Mouse (Mus musculus) neural tube, embryonic 12.5 days (tissue): ENCODE measurements around the gene Sema4b. TPM values are rescaled to one million over a fixed set of nuclear protein-coding genes. Genes with fewer than 3 reads are reported as not detected.

Experiments
- ATAC-seq: fragments of 200-750 bp; cut with Nextera tagmentation; 2 replicates; pipeline ENCODE4 v1.8.0; 2017; ENCODE audit warnings: low read depth, mild to moderate bottlenecking, moderate TSS enrichment, moderate library complexity; ENCODE audit not compliant: low FRiP score
- H3K27ac ChIP-seq: fragments of 300-500 bp; sonication (generic); 2 replicates; pipeline ENCODE4 v1.5.1; 2016
- H3K27me3 ChIP-seq: fragments of 300-500 bp; sonication (generic); replicated peaks from 2 replicates; pipeline ENCODE4 v1.6.1; 2016; ENCODE audit warnings: mild to moderate bottlenecking
- H3K36me3 ChIP-seq: fragments of 300-500 bp; sonication (generic); 2 replicates; pipeline ENCODE4 v1.6.1; 2016; ENCODE audit warnings: mild to moderate bottlenecking
- H3K4me1 ChIP-seq: fragments of 300-500 bp; sonication (generic); 2 replicates; pipeline ENCODE4 v1.6.1; 2016
- H3K4me2 ChIP-seq: fragments of 300-500 bp; sonication (generic); replicated peaks from 2 replicates; pipeline ENCODE4 v1.6.1; 2016; ENCODE audit warnings: mild to moderate bottlenecking
- H3K4me3 ChIP-seq: fragments of 300-500 bp; sonication (generic); 2 replicates; pipeline ENCODE4 v1.5.1; 2016
- H3K9ac ChIP-seq: fragments of 300-500 bp; sonication (generic); 2 replicates; pipeline ENCODE4 v1.6.1; 2016; ENCODE audit warnings: mild to moderate bottlenecking
- H3K9me3 ChIP-seq: fragments of 300-500 bp; sonication (generic); 2 replicates; pipeline ENCODE4 v1.6.1; 2016; ENCODE audit warnings: mild to moderate bottlenecking
- WGBS: fragments of 180-500 bp; shearing (Covaris S2); methylation state at CpG from one replicate; pipeline ENCODE4 v1.1.7; 2016; 5-methylcytosine and 5-hydroxymethylcytosine counted together
- polyA plus RNA-seq: library from polyadenylated mRNA; unstranded; fragments of >200 nt; fragmentation: Nextera tagmentation; extraction: Ambion mirVana; gene quantifications from 2 replicates; pipeline ENCODE4 v1.2.1, GENCODE M21; 2016

The Sema4b gene
- polyA plus RNA-seq, 1 experiment from 2014 or later, result 18.9 TPM

DNA sequence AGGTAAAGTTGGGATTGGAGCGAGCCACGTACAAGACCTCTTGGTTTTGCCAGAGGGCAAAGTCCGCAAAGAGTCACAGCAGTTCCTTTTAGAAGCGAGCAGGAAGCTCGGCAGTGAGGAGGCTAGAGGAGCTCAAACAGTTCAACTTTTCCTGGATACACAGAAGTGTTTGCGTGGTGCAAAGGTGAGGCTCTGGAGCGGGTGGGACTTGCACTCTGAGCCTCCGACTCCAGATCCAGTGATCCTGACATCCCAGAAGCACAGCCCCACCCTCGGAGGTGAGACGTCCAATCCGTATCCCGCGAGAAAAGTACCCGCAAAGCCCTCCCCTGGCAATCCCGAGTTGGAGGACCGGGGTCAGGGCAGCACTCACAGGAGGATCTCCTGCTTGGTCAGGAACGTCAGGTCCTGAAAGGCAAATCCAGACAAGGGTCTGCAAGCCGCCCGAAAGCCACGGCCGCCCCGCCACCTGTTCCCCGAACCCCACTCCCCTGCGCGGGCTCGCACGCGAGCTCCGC lies 45.4 kb downstream of the Sema4b start:
- Histone ChIP-seq H3K9ac (peak overlapping the region; percentile 57), H3K4me2 (peak overlapping the region; percentile 90), H3K27me3 (no peaks in the 10 kb centered on the region), H3K4me3 (peak overlapping the region; percentile 67), H3K27ac (no peak overlapping the region), H3K4me1 (peaks cover 20% of the 10 kb centered on the region), H3K36me3 (peaks cover 11% of the 10 kb centered on the region), H3K9me3 (no peaks in the 10 kb centered on the region)
- peak; percentile 45 for ATAC-seq
- WGBS, result 1% methylated on average over 29 of the region's 29 CpGs

DNA sequence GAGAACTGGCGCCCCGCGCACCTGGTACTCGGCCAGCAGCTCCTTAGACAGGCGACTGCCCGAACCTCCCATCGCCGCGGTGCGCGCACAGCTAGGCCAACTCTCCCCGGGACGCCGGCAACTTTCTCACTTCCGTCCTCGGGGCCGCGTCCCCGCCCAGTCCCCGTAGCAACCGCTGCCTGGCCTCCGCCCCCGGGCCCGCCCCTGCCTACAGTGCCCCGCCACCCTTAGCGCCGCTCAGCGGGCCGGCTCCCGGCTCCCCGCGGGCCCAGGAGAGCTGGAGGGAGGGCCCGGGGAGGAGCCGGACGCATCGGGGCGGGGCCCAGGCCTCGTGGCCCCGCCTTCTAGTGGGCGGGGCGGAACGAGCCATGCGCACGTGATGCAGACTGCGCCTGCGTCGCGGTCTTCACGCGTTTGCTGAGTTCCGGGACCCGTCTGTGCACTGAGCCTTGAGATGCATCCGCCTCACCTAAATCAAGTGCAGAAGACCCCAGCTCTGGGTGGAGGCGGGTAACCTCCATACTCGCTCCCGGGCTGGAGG lies 45.9 kb downstream of the Sema4b start, which contains the start of the genes Cib1 and Gdpgp1:
Gene Cib1, minus strand, starts transcription at position 325 of the 541 bp plus-strand sequence.
Gene Gdpgp1, plus strand, starts transcription at position 377 of the 541 bp plus-strand sequence.
- Histone ChIP-seq H3K4me3 (peak within 1 kb of the TSS; percentile 67), H3K27me3 (no peaks in the 10 kb centered on the region), H3K9me3 (no peaks in the 10 kb centered on the region), H3K4me2 (peak within 1 kb of the TSS; percentile 90), H3K4me1 (peaks cover 20% of the 10 kb centered on the region), H3K36me3 (peaks cover 6% of the 10 kb centered on the region), H3K9ac (peak within 1 kb of the TSS; percentile 72), H3K27ac (no peak within 1 kb of the TSS)
- under 1% methylated on average over 56 of the region's 56 CpGs for WGBS
- ATAC-seq, result peak; percentile 95

DNA sequence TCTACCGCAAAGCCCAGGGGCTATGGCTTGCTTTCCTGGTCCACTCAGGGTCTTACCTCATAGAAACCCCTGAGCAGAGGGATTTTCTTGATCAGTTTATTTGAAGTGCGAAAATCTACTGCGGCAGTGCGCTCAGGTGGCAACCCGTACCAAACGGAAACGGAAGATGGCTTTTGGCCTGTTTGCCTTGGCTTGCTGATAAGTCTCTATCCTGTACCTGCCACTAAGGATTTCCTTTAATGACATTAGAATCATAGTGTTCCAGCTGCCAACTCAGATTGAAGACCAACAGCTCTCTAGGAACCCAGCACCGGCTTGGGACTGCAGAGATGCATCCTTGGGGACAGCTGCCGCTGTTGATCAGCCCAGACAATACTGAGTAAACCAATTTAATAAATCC lies 47.2 kb downstream of the Sema4b start:
- 84% methylated on average over 9 of the region's 9 CpGs for whole genome bisulfite sequencing
- Histone ChIP-seq H3K27ac (no peak overlapping the region), H3K4me2 (peak overlapping the region; percentile 90), H3K4me1 (peaks cover 20% of the 10 kb centered on the region), H3K9ac (no peak overlapping the region), H3K36me3 (peaks cover 7% of the 10 kb centered on the region), H3K27me3 (no peaks in the 10 kb centered on the region), H3K4me3 (no peak overlapping the region), H3K9me3 (no peaks in the 10 kb centered on the region)
- ATAC-seq, result no peak

DNA sequence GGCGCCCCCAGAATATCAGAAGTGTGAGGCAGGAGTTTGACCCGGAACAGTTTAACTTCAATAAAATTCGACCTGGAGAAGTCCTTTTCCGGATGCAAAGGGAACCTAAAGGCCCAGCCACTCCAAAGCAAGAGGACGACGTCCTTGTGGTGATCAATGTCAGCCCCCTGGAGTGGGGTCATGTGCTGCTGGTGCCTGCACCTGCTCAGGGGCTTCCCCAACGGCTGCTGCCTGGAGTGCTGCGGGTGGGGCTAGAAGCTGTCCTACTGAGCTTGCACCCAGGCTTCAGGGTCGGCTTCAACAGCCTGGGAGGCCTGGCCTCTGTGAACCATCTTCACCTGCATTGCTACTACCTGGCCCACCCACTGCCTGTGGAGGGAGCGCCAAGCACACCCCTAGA lies 51.9 kb downstream of the Sema4b start:
- peaks cover 6% of the 10 kb centered on the region; the same call in 1 of the 2 replicates for H3K4me1 ChIP-seq
- 91% methylated on average over 10 of the region's 10 CpGs for WGBS
- peaks cover 28% of the 10 kb centered on the region for H3K36me3 ChIP-seq
- no peak overlapping the region for H3K27ac ChIP-seq
- no peaks in the 10 kb centered on the region for H3K9me3 ChIP-seq
- H3K4me2 ChIP-seq, result no peak overlapping the region
- ATAC-seq, result no peak
- H3K27me3 ChIP-seq, result no peaks in the 10 kb centered on the region
- H3K4me3 ChIP-seq, result no peak overlapping the region
- no peak overlapping the region for H3K9ac ChIP-seq

DNA sequence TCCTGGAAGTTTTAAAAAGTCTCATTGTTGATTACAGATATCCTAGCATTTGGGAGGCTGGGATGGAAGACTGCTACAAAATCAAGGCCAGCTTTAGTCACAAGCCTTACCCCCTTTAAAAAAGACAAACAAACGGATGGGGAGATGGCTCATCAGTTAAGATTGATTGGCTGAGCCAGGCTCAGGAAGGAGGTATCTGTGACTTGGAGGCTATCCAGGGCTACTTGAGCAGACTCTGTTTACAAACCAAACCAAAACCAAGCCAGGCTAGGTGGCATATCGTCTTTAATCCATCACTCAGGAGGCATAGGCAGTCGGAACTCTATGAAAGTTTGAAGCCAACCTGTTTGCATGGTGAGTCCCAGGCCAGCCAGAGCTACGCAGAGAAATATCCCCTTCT lies 55.0 kb downstream of the Sema4b start:
- 92% methylated on average over 4 of the region's 4 CpGs for WGBS
- H3K4me3 ChIP-seq, result no peak overlapping the region
- no peak overlapping the region for H3K9ac ChIP-seq
- no peaks in the 10 kb centered on the region for H3K27me3 ChIP-seq
- H3K27ac ChIP-seq, result no peak overlapping the region
- no peak overlapping the region for H3K4me2 ChIP-seq
- ATAC-seq, result no peak
- peaks cover 28% of the 10 kb centered on the region for H3K36me3 ChIP-seq
- no peaks in the 10 kb centered on the region for H3K9me3 ChIP-seq
- no peaks in the 10 kb centered on the region for H3K4me1 ChIP-seq

DNA sequence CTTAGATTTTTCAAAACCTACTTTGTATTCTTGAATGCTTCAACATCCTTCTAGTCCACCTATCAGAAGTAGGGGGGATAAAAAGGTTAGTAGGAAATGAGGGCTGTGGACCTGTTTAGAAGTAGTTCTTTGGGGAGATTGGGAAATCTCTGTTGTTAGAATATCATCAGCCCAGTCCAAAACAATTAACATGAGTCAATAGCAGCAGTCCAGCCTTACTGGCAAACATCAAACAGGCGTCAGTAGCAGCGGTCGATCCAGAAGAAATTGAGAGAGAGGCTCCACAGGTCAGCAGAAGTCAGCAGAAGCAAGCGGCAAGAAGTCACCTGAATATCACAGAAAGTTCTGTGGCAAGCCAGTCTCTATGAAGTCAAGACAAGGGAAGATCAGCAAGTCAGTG lies 58.2 kb downstream of the Sema4b start:
- Histone ChIP-seq H3K9me3 (no peaks in the 10 kb centered on the region), H3K4me3 (no peak overlapping the region), H3K4me2 (no peak overlapping the region), H3K9ac (no peak overlapping the region), H3K36me3 (peaks cover 13% of the 10 kb centered on the region), H3K27me3 (no peaks in the 10 kb centered on the region), H3K27ac (no peak overlapping the region), H3K4me1 (no peaks in the 10 kb centered on the region)
- 95% methylated on average over 4 of the region's 4 CpGs for WGBS
- ATAC-seq, result no peak

DNA sequence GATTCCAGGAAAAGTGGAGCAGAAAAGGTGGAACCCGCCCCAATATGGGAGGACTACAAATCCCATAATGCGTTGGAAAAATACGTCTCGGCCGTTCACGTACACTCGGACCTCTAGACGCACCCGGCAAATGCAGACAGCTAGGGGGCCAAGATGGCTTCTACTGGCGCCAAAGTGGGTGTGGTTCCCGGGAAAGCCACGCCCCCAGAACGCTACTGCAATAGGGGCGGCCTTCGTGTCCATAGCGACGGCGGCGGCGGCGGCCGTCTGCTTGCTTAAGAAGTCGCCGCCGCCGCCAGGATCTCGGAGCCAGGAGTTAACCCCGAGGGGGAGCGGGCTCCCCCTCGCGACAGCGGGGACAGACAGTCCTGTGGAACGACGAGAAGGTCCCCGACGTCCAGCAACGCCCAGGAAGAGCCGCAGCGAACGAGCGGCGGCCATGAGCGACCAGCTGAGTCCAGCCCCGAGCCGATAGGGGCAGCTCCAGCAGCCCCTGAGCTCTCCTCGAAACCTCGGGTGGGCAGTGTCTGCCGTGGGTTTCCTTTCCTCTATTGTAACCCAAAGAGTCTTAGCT lies 59.6 kb downstream of the Sema4b start, which contains the start of gene Ttll13:
Gene Ttll13, plus strand, starts transcription at position 229 of the 574 bp plus-strand sequence.
- Histone ChIP-seq H3K27ac (peak within 1 kb of the TSS; percentile 79), H3K9me3 (no peaks in the 10 kb centered on the region), H3K27me3 (no peaks in the 10 kb centered on the region), H3K4me1 (no peaks in the 10 kb centered on the region), H3K36me3 (no peaks in the 10 kb centered on the region), H3K9ac (peak within 1 kb of the TSS; percentile 60), H3K4me3 (peak within 1 kb of the TSS; percentile 48), H3K4me2 (peak within 1 kb of the TSS; percentile 62)
- ATAC-seq, result peak; percentile 98
- WGBS, result under 1% methylated on average over 48 of the region's 48 CpGs

DNA sequence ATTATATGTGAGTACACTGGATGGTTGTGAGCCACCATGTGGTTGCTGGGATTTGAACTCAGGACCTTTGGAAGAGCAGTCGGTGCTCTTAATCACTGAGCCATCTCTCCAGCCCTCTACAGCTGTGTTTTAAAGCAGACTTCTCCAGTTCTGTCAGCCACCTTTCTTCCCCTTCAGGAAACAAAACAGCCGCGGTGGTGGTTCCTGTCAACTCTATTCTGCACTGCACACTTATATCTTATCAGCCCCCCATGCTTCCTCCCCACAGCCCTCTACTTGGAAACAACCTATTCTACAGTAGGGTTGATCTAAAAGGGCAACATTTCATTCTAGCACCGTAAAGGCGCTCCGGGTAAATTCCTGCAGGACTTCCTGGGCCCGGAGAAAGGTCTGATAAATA lies 60.2 kb downstream of the Sema4b start:
- ATAC-seq, result no peak

DNA sequence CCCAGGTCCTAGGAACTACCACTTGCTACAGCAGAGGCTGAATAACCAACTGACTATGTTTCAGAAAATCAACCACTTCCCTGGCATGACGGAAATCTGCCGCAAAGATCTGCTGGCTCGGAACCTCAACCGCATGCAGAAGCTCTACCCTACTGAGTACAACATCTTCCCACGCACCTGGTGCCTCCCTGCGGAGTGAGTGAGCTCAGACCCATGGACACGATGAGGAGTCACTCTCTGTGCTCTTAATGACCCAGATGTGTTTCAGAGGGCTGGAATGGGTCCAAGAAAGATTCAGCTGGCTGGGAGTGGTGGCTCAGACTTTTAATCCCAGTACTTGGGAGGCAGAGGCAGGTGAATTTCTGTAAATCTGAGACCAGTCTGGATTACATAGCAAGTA lies 65.8 kb downstream of the Sema4b start:
- no peaks in the 10 kb centered on the region for H3K4me1 ChIP-seq
- no peaks in the 10 kb centered on the region for H3K36me3 ChIP-seq
- no peak overlapping the region for H3K9ac ChIP-seq
- peaks cover 5% of the 10 kb centered on the region; the same call in 1 of the 2 replicates for H3K27me3 ChIP-seq
- no peak overlapping the region for H3K27ac ChIP-seq
- H3K4me3 ChIP-seq, result no peak overlapping the region
- no peaks in the 10 kb centered on the region for H3K9me3 ChIP-seq
- ATAC-seq, result no peak
- 81% methylated on average over 7 of the region's 7 CpGs for WGBS
- H3K4me2 ChIP-seq, result no peak overlapping the region

More for the DNA sequence above, 60.2 kb downstream of the Sema4b start:
- Histone ChIP-seq H3K36me3 (no peaks in the 10 kb centered on the region), H3K9me3 (no peaks in the 10 kb centered on the region), H3K4me1 (no peaks in the 10 kb centered on the region), H3K4me3 (peak overlapping the region; percentile 48; the same call in 1 of the 2 replicates), H3K9ac (no peak overlapping the region), H3K27ac (no peak overlapping the region), H3K4me2 (peak overlapping the region; percentile 62), H3K27me3 (peaks cover 5% of the 10 kb centered on the region; the same call in 1 of the 2 replicates)
- WGBS, result 68% methylated on average over 7 of the region's 7 CpGs

DNA sequence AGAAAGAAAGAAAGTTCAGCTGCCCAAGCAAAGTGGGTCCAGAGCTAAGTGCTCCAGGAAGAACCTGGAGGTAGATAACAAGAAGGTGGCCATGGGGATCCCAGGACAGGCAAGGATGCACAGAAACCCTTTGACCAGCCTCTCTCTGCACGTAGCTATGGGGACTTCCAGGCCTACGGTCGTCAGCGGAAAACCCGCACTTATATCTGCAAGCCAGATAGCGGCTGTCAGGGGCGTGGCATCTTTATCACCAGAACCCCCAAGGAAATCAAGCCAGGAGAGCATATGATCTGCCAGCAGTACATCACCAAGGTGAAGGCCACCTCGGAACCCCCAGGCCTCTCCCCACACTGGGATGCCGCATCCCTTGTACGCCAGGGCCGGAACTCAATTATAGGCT lies 66.2 kb downstream of the Sema4b start:
- WGBS, result 87% methylated on average over 11 of the region's 11 CpGs
- no peak for ATAC-seq
- Histone ChIP-seq H3K36me3 (no peaks in the 10 kb centered on the region), H3K4me1 (no peaks in the 10 kb centered on the region), H3K27me3 (peaks cover 6% of the 10 kb centered on the region; the same call in 1 of the 2 replicates), H3K27ac (no peak overlapping the region), H3K9ac (no peak overlapping the region), H3K9me3 (no peaks in the 10 kb centered on the region), H3K4me3 (no peak overlapping the region), H3K4me2 (no peak overlapping the region)

DNA sequence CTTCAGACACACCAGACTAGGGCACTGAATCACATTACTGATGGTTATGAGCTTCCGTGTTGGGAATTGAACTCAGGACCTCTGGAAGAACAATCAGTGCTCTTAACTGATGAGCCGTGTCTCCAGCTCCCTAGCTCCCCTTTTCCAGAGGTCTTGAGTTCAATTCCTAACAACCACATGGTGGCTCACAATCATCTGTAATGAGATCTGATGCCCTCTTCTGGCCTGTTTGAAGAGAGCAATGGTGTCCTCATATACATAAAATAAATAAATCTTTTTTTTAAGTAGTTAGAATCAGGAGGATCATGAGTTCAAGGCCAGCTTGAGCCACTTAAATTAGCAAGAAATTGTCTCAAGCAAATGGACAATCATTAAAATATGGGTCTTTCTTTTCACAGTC lies 69.3 kb downstream of the Sema4b start:
- H3K4me2 ChIP-seq, result no peak overlapping the region
- peaks cover 26% of the 10 kb centered on the region for H3K27me3 ChIP-seq
- H3K36me3 ChIP-seq, result no peaks in the 10 kb centered on the region
- no peaks in the 10 kb centered on the region for H3K9me3 ChIP-seq
- H3K4me1 ChIP-seq, result peaks cover 5% of the 10 kb centered on the region; the same call in 1 of the 2 replicates
- ATAC-seq, result no peak
- no peak overlapping the region for H3K27ac ChIP-seq
- WGBS, result 70% methylated on average over 2 of the region's 2 CpGs
- H3K4me3 ChIP-seq, result no peak overlapping the region
- H3K9ac ChIP-seq, result no peak overlapping the region

DNA sequence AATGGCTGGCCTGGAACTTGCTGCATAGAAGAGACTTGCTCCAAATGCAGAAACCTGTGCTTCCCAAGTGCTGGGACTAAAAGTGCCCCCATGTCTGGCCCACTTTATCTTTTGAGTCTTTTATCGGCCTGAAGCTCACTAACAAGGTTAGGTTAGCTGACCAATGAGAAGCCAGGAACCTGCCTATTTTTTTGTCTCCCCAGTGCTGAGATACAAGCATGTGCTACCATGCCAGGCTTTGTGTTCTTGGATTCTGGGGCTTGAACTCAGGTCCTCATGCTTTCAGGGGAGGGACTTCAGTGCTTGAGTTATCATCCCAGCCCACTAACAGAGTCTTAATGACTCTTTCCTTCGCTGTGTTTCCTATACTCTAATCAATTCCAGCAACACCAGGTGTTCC lies 71.1 kb downstream of the Sema4b start:
- H3K4me1 ChIP-seq, result peaks cover 13% of the 10 kb centered on the region
- no peak overlapping the region for H3K9ac ChIP-seq
- H3K27me3 ChIP-seq, result peaks cover 21% of the 10 kb centered on the region; the same call in 1 of the 2 replicates
- H3K36me3 ChIP-seq, result no peaks in the 10 kb centered on the region
- WGBS, result 75% methylated on average over 2 of the region's 2 CpGs
- no peaks in the 10 kb centered on the region for H3K9me3 ChIP-seq
- ATAC-seq, result no peak
- H3K27ac ChIP-seq, result no peak overlapping the region
- H3K4me2 ChIP-seq, result no peak overlapping the region
- no peak overlapping the region for H3K4me3 ChIP-seq
